Mouse (Mus musculus): Measurements from ENCODE around the gene Slc25a22. TPM values are rescaled to one million over a fixed set of nuclear protein-coding genes. Genes with fewer than 3 reads are reported as not detected.

The Slc25a22 gene
- polyA plus RNA-seq, 1 experiment = 488 TPM

DNA sequence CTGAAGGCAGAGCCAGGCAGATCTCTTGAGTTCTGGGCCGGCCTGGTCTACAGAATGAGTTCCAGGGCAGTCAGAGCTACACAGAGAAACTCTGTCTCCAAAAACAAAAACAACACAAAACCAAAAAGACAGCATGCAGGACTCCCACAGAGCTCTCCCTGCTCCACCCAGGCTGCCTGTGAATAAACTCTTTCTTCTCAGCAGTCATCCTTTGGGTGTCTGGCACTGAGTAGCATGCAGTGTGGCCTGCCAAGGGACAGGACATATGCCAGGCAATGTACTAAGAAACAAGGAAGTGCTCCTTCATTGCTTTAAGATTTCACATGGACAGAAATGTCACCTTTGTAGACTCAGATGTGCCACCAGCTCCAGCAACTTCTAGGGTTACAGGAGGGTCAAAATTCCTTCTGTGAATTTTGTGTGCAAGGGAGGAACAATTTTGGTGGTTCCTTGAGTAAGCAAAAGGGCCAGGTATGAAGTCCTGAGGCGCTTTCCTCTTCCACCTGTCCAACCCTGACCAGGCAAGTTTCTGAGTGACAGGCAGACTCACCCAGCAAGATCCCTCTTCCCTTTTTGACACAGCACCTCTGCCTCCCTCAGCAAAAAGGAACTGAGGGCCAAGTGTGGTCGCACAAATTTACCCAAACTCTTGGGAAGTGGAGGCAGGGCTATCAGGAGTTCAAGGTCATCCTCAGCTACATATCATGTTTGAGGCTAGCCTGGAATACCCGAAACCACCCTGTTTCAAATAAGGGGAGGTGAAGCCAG is 56.4 kb downstream of the Slc25a22 start:
- Histone ChIP-seq H3K27me3 (ENCODE audit: control insufficient read depth, insufficient read depth, low read length) (no peaks in the 10 kb centered on the region), H3K36me3 (ENCODE audit: control insufficient read depth, insufficient read depth, low read length) (no peaks in the 10 kb centered on the region)
- WGBS = 66% methylated on average over 4 of the region's 4 CpGs

More for the DNA sequence above, 56.4 kb downstream of the Slc25a22 start:
- Histone ChIP-seq H3K27ac (ENCODE audit: insufficient read depth, low read depth, low read length) (no peak overlapping the region; the same call in 1 of the 2 replicates), H3K4me3 (ENCODE audit: low read depth, low read length) (no peak overlapping the region), H3K4me1 (ENCODE audit: control insufficient read depth, insufficient read depth, insufficient read length, low read length) (peaks cover 16% of the 10 kb centered on the region)
- TF ChIP-seq CTCF (IDR thresholded peaks at IDR 0.05; ENCODE audit: extremely low read depth, insufficient read length, insufficient replicate concordance, low read depth, low read length) = no peak

Other genes with a start within 250 kb of the Slc25a22 start
- 49.1 and 67.1 TPM in 2 replicates for gene Hras, start 243.9 kb downstream of the Slc25a22 start, polyA plus RNA-seq (2012; rRNA removed)
- 4.0 and 7.4 TPM in 2 replicates for gene Lrrc56, start 243.7 kb downstream of the Slc25a22 start, polyA plus RNA-seq (2012; rRNA removed)
- gene Lmntd2, start 223.8 kb downstream of the Slc25a22 start, polyA plus RNA-seq (2012; rRNA removed) = 4.9 and 8.1 TPM in 2 replicates
- 115 and 258 TPM in 2 replicates for gene Rassf7, start 222.0 kb downstream of the Slc25a22 start, polyA plus RNA-seq (2012; rRNA removed)
- 21.3 and 34.2 TPM in 2 replicates for gene Phrf1, start 209.1 kb downstream of the Slc25a22 start, polyA plus RNA-seq (2012; rRNA removed)
- 91.6 and 484 TPM in 2 replicates for gene Irf7, start 171.4 kb downstream of the Slc25a22 start, polyA plus RNA-seq (2012; rRNA removed)
- 536 and 1,345 TPM in 2 replicates for gene Cdhr5, start 161.1 kb downstream of the Slc25a22 start, polyA plus RNA-seq (2012; rRNA removed)
- 337 and 777 TPM in 2 replicates for gene Sct, start 158.8 kb downstream of the Slc25a22 start, polyA plus RNA-seq (2012; rRNA removed)
- 0.04 and 0.30 TPM in 2 replicates for gene Drd4, start 145.9 kb downstream of the Slc25a22 start, polyA plus RNA-seq (2012; rRNA removed)
- gene Deaf1, start 110.2 kb downstream of the Slc25a22 start, polyA plus RNA-seq (2012; rRNA removed) = 14.7 and 26.0 TPM in 2 replicates
- gene Tmem80, start 110.2 kb downstream of the Slc25a22 start, polyA plus RNA-seq (2012; rRNA removed) = 11.1 and 23.7 TPM in 2 replicates
- gene Eps8l2, start 99.0 kb downstream of the Slc25a22 start, polyA plus RNA-seq (2012; rRNA removed) = 279 and 528 TPM in 2 replicates
- gene Taldo1, start 45.7 kb downstream of the Slc25a22 start, polyA plus RNA-seq (2012; rRNA removed) = 191 and 473 TPM in 2 replicates
- gene Gatd1, start 23.8 kb downstream of the Slc25a22 start, polyA plus RNA-seq (2012; rRNA removed) = 23.8 and 48.4 TPM in 2 replicates
- 0.84 and 1.0 TPM in 2 replicates for gene Cend1, start 8.4 kb downstream of the Slc25a22 start, polyA plus RNA-seq (2012; rRNA removed)
- 5.8 and 13.9 TPM in 2 replicates for gene Pidd1, start 6.1 kb upstream of the Slc25a22 start, polyA plus RNA-seq (2012; rRNA removed)
- gene Rplp2, start 9.5 kb upstream of the Slc25a22 start, polyA plus RNA-seq (2012; rRNA removed) = 287 and 441 TPM in 2 replicates
- gene Pnpla2, start 17.3 kb upstream of the Slc25a22 start, polyA plus RNA-seq (2012; rRNA removed) = 86.0 and 319 TPM in 2 replicates
- gene Cracr2b, start 23.2 kb upstream of the Slc25a22 start, polyA plus RNA-seq (2012; rRNA removed) = 32.6 and 57.1 TPM in 2 replicates
- 209 and 414 TPM in 2 replicates for gene Cd151, start 29.5 kb upstream of the Slc25a22 start, polyA plus RNA-seq (2012; rRNA removed)
- 29.9 and 30.2 TPM in 2 replicates for gene Polr2l, start 37.2 kb upstream of the Slc25a22 start, polyA plus RNA-seq (2012; rRNA removed)
- 15.7 and 16.1 TPM in 2 replicates for gene Tspan4, start 37.3 kb upstream of the Slc25a22 start, polyA plus RNA-seq (2012; rRNA removed)
- gene Chid1, start 102.0 kb upstream of the Slc25a22 start, polyA plus RNA-seq (2012; rRNA removed) = 21.5 and 30.7 TPM in 2 replicates
- gene Ap2a2, start 124.3 kb upstream of the Slc25a22 start, polyA plus RNA-seq (2012; rRNA removed) = 49.6 and 109 TPM in 2 replicates
- gene Muc6, start 217.4 kb upstream of the Slc25a22 start, polyA plus RNA-seq (2012; rRNA removed) = 1.4 and 475 TPM in 2 replicates

All from small intestine, adult 2 months (tissue).